Mouse (Mus musculus): ENCODE measurements around the gene Ppm1l. TPM values are rescaled to one million over a fixed set of nuclear protein-coding genes. Genes with fewer than 3 reads are reported as not detected.

Ppm1l gene
- polyA plus RNA-seq, 1 experiment: 6.8 TPM

- TF ChIP-seq USF1 (IDR thresholded peaks at IDR 0.05; ENCODE audit: low read depth) (no peak), POLR2A (IDR thresholded peaks at IDR 0.05; ENCODE audit: insufficient read length, low read depth) (peak; percentile 4), MAX (IDR thresholded peaks at IDR 0.05; ENCODE audit: low read depth) (no peak)
- Histone ChIP-seq H3K27me3 (ENCODE audit: control insufficient read depth, insufficient read depth, insufficient read length) (no peaks in the 10 kb centered on the region), H3K4me3 (peak overlapping the region; percentile 51), H3K4me2 (ENCODE audit: low read depth) (peak overlapping the region; percentile 87), H3K36me3 (ENCODE audit: control insufficient read depth, insufficient read depth) (no peaks in the 10 kb centered on the region), H3K79me2 (ENCODE audit: control insufficient read depth, insufficient read depth) (no peaks in the 10 kb centered on the region), H3ac (ENCODE audit: control insufficient read depth, insufficient read length) (peak overlapping the region; percentile 48)
These were observed 827 bp downstream of the Ppm1l start for GRCm38 (mm10) chr3:69317251-69318125.

- Histone ChIP-seq H3K4me3 (peak overlapping the region; percentile 51), H3ac (ENCODE audit: control insufficient read depth, insufficient read length) (no peak overlapping the region), H3K79me2 (ENCODE audit: control insufficient read depth, insufficient read depth) (no peaks in the 10 kb centered on the region), H3K27me3 (ENCODE audit: control insufficient read depth, insufficient read depth, insufficient read length) (no peaks in the 10 kb centered on the region), H3K4me2 (ENCODE audit: low read depth) (peak overlapping the region; percentile 87), H3K36me3 (ENCODE audit: control insufficient read depth, insufficient read depth) (no peaks in the 10 kb centered on the region)
- TF ChIP-seq CEBPB (IDR thresholded peaks at IDR 0.05; ENCODE audit: insufficient read depth, poor library complexity, severe bottlenecking): no peak
- TF ChIP-seq POLR2A (IDR thresholded peaks at IDR 0.05; ENCODE audit: insufficient read length, low read depth): no peak
These were observed 1.7 kb downstream of the Ppm1l start for GRCm38 (mm10) chr3:69318131-69318951.

- Histone ChIP-seq H3ac (ENCODE audit: control insufficient read depth, insufficient read length) (no peak overlapping the region), H3K27me3 (ENCODE audit: control insufficient read depth, insufficient read depth, insufficient read length) (no peaks in the 10 kb centered on the region), H3K79me2 (ENCODE audit: control insufficient read depth, insufficient read depth) (no peaks in the 10 kb centered on the region), H3K36me3 (ENCODE audit: control insufficient read depth, insufficient read depth) (no peaks in the 10 kb centered on the region), H3K4me2 (ENCODE audit: low read depth) (peak overlapping the region; percentile 87), H3K4me3 (peak overlapping the region; percentile 51)
- TF ChIP-seq REST (IDR thresholded peaks at IDR 0.05; ENCODE audit: insufficient read depth, insufficient read length) (no peak), POLR2AphosphoS2 (IDR thresholded peaks at IDR 0.05; ENCODE audit: insufficient read length, low read depth) (no peak), TCF3 (IDR thresholded peaks at IDR 0.05; ENCODE audit: insufficient read length, low read depth) (no peak), USF1 (IDR thresholded peaks at IDR 0.05; ENCODE audit: low read depth) (no peak), SRF (IDR thresholded peaks at IDR 0.05; ENCODE audit: control insufficient read depth, insufficient read length, low read depth) (no peak), CEBPB (IDR thresholded peaks at IDR 0.05; ENCODE audit: insufficient read depth, poor library complexity, severe bottlenecking) (no peak), MAX (IDR thresholded peaks at IDR 0.05; ENCODE audit: low read depth) (no peak), TCF12 (IDR thresholded peaks at IDR 0.05; ENCODE audit: insufficient read depth, poor library complexity, severe bottlenecking) (no peak), MYOD1 (IDR thresholded peaks at IDR 0.05; ENCODE audit: control insufficient read depth in 1 of 3, insufficient read length in 2 of 3, low read depth in 2 of 3) (no peak)
These were observed 2.5 kb downstream of the Ppm1l start for GRCm38 (mm10) chr3:69319061-69319720.

- TF ChIP-seq MYOG (IDR thresholded peaks at IDR 0.05; ENCODE audit: control insufficient read depth in 1 of 3, insufficient read depth in 1 of 3, insufficient read length in 2 of 3, low read depth in 2 of 3): peak in 1 of 3 experiments; percentile 18
- no peak for TF ChIP-seq POLR2AphosphoS2 (IDR thresholded peaks at IDR 0.05; ENCODE audit: insufficient read length, low read depth)
- TF ChIP-seq POLR2A (IDR thresholded peaks at IDR 0.05; ENCODE audit: insufficient read length, low read depth): no peak
- TF ChIP-seq REST (IDR thresholded peaks at IDR 0.05; ENCODE audit: insufficient read depth, insufficient read length): no peak
- TF ChIP-seq E2F4 (IDR thresholded peaks at IDR 0.05; ENCODE audit: insufficient read depth): no peak
- TF ChIP-seq CEBPB (IDR thresholded peaks at IDR 0.05; ENCODE audit: insufficient read depth, poor library complexity, severe bottlenecking): no peak
- TF ChIP-seq TCF3 (IDR thresholded peaks at IDR 0.05; ENCODE audit: insufficient read length, low read depth): no peak
- no peak for TF ChIP-seq USF1 (IDR thresholded peaks at IDR 0.05; ENCODE audit: low read depth)
- no peak for TF ChIP-seq MAX (IDR thresholded peaks at IDR 0.05; ENCODE audit: low read depth)
- TF ChIP-seq TCF12 (IDR thresholded peaks at IDR 0.05; ENCODE audit: insufficient read depth, poor library complexity, severe bottlenecking): no peak
- TF ChIP-seq SRF (IDR thresholded peaks at IDR 0.05; ENCODE audit: control insufficient read depth, insufficient read length, low read depth): no peak
- TF ChIP-seq MYOD1 (IDR thresholded peaks at IDR 0.05; ENCODE audit: control insufficient read depth in 1 of 3, insufficient read length in 2 of 3, low read depth in 2 of 3): peak in 1 of 3 experiments; percentile 22
- no peak overlapping the region for H3K4me3 ChIP-seq
- H3ac ChIP-seq (ENCODE audit: control insufficient read depth, insufficient read length): no peak overlapping the region
- H3K36me3 ChIP-seq (ENCODE audit: control insufficient read depth, insufficient read depth): no peaks in the 10 kb centered on the region
- no peak overlapping the region for H3K4me2 ChIP-seq (ENCODE audit: low read depth)
- H3K79me2 ChIP-seq (ENCODE audit: control insufficient read depth, insufficient read depth): peaks cover 3% of the 10 kb centered on the region
- H3K27me3 ChIP-seq (ENCODE audit: control insufficient read depth, insufficient read depth, insufficient read length): no peaks in the 10 kb centered on the region
These were observed 7.3 kb downstream of the Ppm1l start for GRCm38 (mm10) chr3:69323982-69324381.

All from myocyte (in vitro differentiated cells).